Comparison of ENCODE assay signal across 9 mouse cellular contexts in the genomic region with DNA sequence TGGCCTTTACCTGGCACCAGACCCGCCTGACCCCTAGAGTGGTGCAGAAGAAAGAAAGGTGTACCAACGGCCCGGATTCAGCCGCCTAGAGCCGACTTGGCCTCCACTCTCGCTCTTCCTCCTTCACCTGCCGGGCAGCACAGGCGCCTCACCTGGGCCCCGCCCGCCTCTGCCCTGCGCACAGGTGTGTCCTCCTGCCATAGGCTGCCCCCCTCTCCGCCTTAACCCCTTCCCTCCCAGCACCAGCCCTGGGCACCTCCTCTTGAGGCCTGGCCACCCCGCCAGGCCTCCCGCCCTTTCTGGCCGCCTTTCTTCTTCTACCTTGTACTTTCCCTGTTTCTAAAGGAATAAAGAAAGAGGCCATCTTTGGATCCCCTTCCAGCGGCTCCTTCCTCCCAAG. TPM values are rescaled to one million over a fixed set of nuclear protein-coding genes. Genes with fewer than 3 reads are reported as not detected.
A peak's percentile ranks its signal among the peaks of the same experiment; 100 is the strongest.
DNase-seq lines count a peak whose midpoint lies in the region; ATAC-seq and TF ChIP-seq lines count a peak whose summit lies in the region.
"Had no signal": no experiment of that assay in that cellular context is flagged by ENCODE, and none has a peak within 500 bp of the region (broad histone marks: within the 10 kb centered on the region; RNA-seq: fewer than 3 reads in every experiment).

No protein-coding gene starts in this region.

- no peak for TF ChIP-seq POLR2A in kidney, adult 2 months (IDR thresholded peaks at IDR 0.05; ENCODE audit: low read depth, low read length)

- H3K9ac ChIP-seq in liver, embryonic 16.5 days (ENCODE audit: low read depth, low read length) = no peak overlapping the region

- TF ChIP-seq CTCF in kidney, adult 2 months (conservative IDR thresholded peaks at IDR 0.05; ENCODE audit: insufficient read depth, insufficient read length, low read depth, low read length) = no peak

- ATAC-seq in liver, embryonic 16.5 days (ENCODE audit: low read depth) = no peak

- no peaks in the 10 kb centered on the region for H3K27me3 ChIP-seq in kidney, adult 2 months (replicated peaks; ENCODE audit: control insufficient read depth, insufficient read depth, low read length)
- no peaks in the 10 kb centered on the region for H3K27me3 ChIP-seq in liver, embryonic 16.5 days (ENCODE audit: control insufficient read depth, insufficient read depth, low read depth, low read length)

- H3K4me2 ChIP-seq in liver, embryonic 16.5 days (ENCODE audit: low read depth, low read length) = no peak overlapping the region

- DNase-seq in testis, postnatal 14 days (ENCODE audit: low spot score) = peak; percentile 55
- no peak for DNase-seq in testis, postnatal 10 days (ENCODE audit: low spot score)
- DNase-seq in kidney, adult 2 months = peak; percentile 68
- peak; percentile 86 for DNase-seq in yolk sac, embryonic 10.5 days (ENCODE audit: low spot score)
- DNase-seq in embryo, embryonic 10.5 days (ENCODE audit: low spot score) = no peak
- no peak for DNase-seq in adrenal gland, postnatal 10 days
- DNase-seq: heart, postnatal 4 days had no signal

- H3K27ac ChIP-seq in kidney, adult 2 months (ENCODE audit: insufficient read depth, low read depth, low read length) = peak overlapping the region; percentile 58
- H3K27ac ChIP-seq in liver, embryonic 16.5 days (ENCODE audit: low read length) = peak overlapping the region; percentile 55

- 54% methylated on average over 16 of the region's 16 CpGs for WGBS in kidney, adult 2 months
- 81% methylated on average over 14 of the region's 16 CpGs for WGBS in liver, embryonic 16.5 days (ENCODE audit: insufficient replicate concordance)

- H3K4me3 ChIP-seq in kidney, adult 2 months (ENCODE audit: insufficient read depth, low read depth, low read length) = peak overlapping the region; percentile 56
- no peak overlapping the region for H3K4me3 ChIP-seq in liver, embryonic 16.5 days (ENCODE audit: low read depth, low read length)

- H3K9me3 ChIP-seq in liver, embryonic 16.5 days (replicated peaks; ENCODE audit: control insufficient read depth, low read length) = no peaks in the 10 kb centered on the region

- H3K4me1 ChIP-seq in kidney, adult 2 months (ENCODE audit: control insufficient read depth, insufficient read depth, low read length) = peaks cover 3% of the 10 kb centered on the region; the same call in 1 of the 2 replicates
- peaks cover 36% of the 10 kb centered on the region for H3K4me1 ChIP-seq in liver, embryonic 16.5 days (ENCODE audit: control insufficient read depth, low read depth, low read length)

- H3K36me3 ChIP-seq in kidney, adult 2 months (ENCODE audit: control insufficient read depth, insufficient read depth, low read length) = peaks cover 1% of the 10 kb centered on the region; the same call in 1 of the 2 replicates
- H3K36me3 ChIP-seq in liver, embryonic 16.5 days (ENCODE audit: control insufficient read depth, insufficient read depth) = peaks cover 30% of the 10 kb centered on the region

RNA-seq across cellular contexts. Expression of gene Phb2, which starts 6.6 kb away (rescaled TPM):
- polyA plus RNA-seq in kidney, adult 2 months (2012; rRNA removed) = 181 and 193 TPM in 2 replicates
- polyA plus RNA-seq in liver, embryonic 16.5 days (2015; fragmentation: Nextera tagmentation; extraction: Ambion mirVana) = 206 and 214 TPM in 2 replicates
- 100 to 1,000 TPM; 452 to 487 TPM for total RNA-seq in adrenal gland, postnatal 10 days (2021)

RNA-seq across cellular contexts. Expression of gene Emg1, which starts 6.7 kb away (rescaled TPM):
- 50.5 and 67.4 TPM in 2 replicates for polyA plus RNA-seq in kidney, adult 2 months (2012; rRNA removed)
- 105 and 121 TPM in 2 replicates for polyA plus RNA-seq in liver, embryonic 16.5 days (2015; fragmentation: Nextera tagmentation; extraction: Ambion mirVana)
- 10 to 100 TPM; 85.5 to 94.1 TPM for total RNA-seq in adrenal gland, postnatal 10 days (2021)

RNA-seq across cellular contexts. Expression of gene Ptpn6, which starts 19.8 kb away (rescaled TPM):
- 21.5 and 31.7 TPM in 2 replicates for polyA plus RNA-seq in kidney, adult 2 months (2012; rRNA removed)
- polyA plus RNA-seq in liver, embryonic 16.5 days (2015; fragmentation: Nextera tagmentation; extraction: Ambion mirVana) = 38.2 and 38.3 TPM in 2 replicates
- total RNA-seq in adrenal gland, postnatal 10 days (2021) = 10 to 100 TPM; 13.0 to 13.5 TPM

RNA-seq across cellular contexts. Expression of gene Grcc10, which starts 22.5 kb away (rescaled TPM):
- 387 and 474 TPM in 2 replicates for polyA plus RNA-seq in kidney, adult 2 months (2012; rRNA removed)
- 80.7 and 83.6 TPM in 2 replicates for polyA plus RNA-seq in liver, embryonic 16.5 days (2015; fragmentation: Nextera tagmentation; extraction: Ambion mirVana)
- total RNA-seq in adrenal gland, postnatal 10 days (2021) = 100 to 1,000 TPM; 321 to 324 TPM

RNA-seq across cellular contexts. Expression of gene Gm45234, which starts 37.1 kb away (rescaled TPM):
- polyA plus RNA-seq in kidney, adult 2 months (2012; rRNA removed) = not detected in 2 replicates
- not detected in 2 replicates for polyA plus RNA-seq in liver, embryonic 16.5 days (2015; fragmentation: Nextera tagmentation; extraction: Ambion mirVana)
- 1 to 10 TPM in 1 of 2 experiments, not detected in 1; 1.1 TPM for total RNA-seq in adrenal gland, postnatal 10 days (2021)
- total RNA-seq: common myeloid progenitor, adult 5-6 weeks had no signal

Comparison
In these comparisons a context has a peak if more than half of its experiments do, and no peak if none do; other contexts are left out.
1. DNase-seq: peak in testis, postnatal 14 days (single experiment), kidney, adult 2 months (single experiment) and yolk sac, embryonic 10.5 days (single experiment); none in testis, postnatal 10 days (single experiment), embryo, embryonic 10.5 days (single experiment) and adrenal gland, postnatal 10 days (single experiment).